Mouse (Mus musculus): ENCODE data around the gene Ccdc142. TPM values are rescaled to one million over a fixed set of nuclear protein-coding genes. Genes with fewer than 3 reads are reported as not detected.

Ccdc142 gene
- polyA plus RNA-seq, 2 experiments: 3.0 to 5.2 TPM

DNA sequence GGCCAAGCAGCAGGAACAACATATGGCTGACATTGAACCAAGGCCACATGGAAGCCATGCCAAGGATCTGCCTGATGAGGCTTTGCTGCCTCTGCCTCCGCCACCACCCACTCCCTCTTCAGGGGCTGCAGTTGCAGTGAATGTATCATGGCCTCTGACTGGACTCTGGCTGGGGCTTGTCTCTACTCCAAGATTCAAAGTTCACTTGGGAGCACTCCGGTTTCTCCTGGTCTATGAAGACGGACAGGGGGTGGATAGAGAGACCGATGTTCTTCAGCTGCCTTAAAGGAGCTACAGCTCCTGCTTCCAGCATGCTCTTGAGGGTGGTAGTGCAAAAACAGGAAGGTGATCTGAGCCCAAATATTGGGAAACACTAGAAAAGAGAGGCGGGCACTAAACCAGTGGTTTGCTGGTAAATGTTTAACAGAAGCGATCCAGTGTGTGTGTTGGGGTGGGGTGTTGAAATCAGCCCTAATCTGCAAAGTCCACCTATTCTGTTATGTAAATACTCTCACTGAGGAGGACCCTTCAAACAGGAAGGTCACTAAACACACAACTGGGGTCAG, 30.2 kb downstream of the Ccdc142 start:
- H3K4me2 ChIP-seq (replicated peaks; ENCODE audit: low read depth, low read length, severe bottlenecking): no peak overlapping the region
- WGBS: 70% methylated on average over 6 of the region's 6 CpGs
- H3K27me3 ChIP-seq (ENCODE audit: control insufficient read depth, insufficient read depth, low read length): no peaks in the 10 kb centered on the region
- ATAC-seq (ENCODE audit: low FRiP score, low read depth) (no peak), DNase-seq (ENCODE audit: low spot score) (no peak)
- no peaks in the 10 kb centered on the region for H3K9me3 ChIP-seq (ENCODE audit: control insufficient read depth, low read length)
- no peak overlapping the region for H3K4me3 ChIP-seq (replicated peaks; ENCODE audit: low read length)
- no peak overlapping the region for H3K9ac ChIP-seq (ENCODE audit: low read depth, low read length, severe bottlenecking)
- H3K27ac ChIP-seq (replicated peaks; ENCODE audit: low read depth, low read length): no peak overlapping the region
- H3K36me3 ChIP-seq (ENCODE audit: control insufficient read depth, insufficient read depth, low read length): no peaks in the 10 kb centered on the region
- peaks cover 11% of the 10 kb centered on the region for H3K4me1 ChIP-seq (ENCODE audit: control insufficient read depth, insufficient read depth, low read length)
- no peak for TF ChIP-seq POLR2A (IDR thresholded peaks at IDR 0.05; ENCODE audit: borderline replicate concordance, extremely low read depth, insufficient read depth, insufficient read length)

DNA sequence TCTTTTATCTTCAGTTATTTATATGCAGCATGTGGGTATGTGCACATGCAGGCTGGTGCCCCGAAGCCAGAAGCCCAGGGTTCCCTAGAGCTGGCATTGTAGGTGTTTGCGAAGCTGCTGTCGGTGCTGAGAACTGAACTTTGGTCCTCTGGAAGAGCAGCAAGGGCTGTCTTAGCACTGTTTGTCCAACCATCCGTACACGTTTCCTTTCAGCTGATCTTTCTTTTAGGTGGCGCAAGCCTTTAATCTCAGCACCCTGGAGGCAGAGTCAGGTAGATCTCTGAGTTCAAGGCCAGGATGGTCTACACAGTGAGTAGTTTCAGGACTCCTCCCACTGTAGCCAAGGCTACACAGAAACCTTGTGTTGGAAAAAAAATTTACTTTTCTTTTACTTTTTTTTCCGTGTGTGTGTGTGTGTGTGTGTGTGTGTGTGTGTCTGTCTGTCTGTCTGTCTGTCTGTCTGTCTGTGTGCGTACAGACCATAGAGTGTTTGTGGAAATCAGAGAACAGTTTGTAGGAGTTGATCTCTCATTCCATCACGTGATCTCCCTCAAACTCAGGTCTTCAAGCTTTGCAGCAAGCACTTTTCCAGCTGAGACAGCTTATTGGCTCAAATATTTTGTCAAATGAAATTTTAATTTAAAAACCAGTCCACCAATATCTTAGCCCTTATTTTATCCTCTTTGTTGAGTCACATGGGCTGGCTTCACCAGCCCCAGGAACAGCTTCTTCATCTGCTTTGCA, 30.9 kb downstream of the Ccdc142 start:
- Histone ChIP-seq H3K9ac (ENCODE audit: low read depth, low read length, severe bottlenecking) (no peak overlapping the region), H3K27me3 (ENCODE audit: control insufficient read depth, insufficient read depth, low read length) (no peaks in the 10 kb centered on the region), H3K9me3 (ENCODE audit: control insufficient read depth, low read length) (no peaks in the 10 kb centered on the region), H3K27ac (replicated peaks; ENCODE audit: low read depth, low read length) (no peak overlapping the region), H3K36me3 (ENCODE audit: control insufficient read depth, insufficient read depth, low read length) (no peaks in the 10 kb centered on the region), H3K4me3 (replicated peaks; ENCODE audit: low read length) (no peak overlapping the region), H3K4me2 (replicated peaks; ENCODE audit: low read depth, low read length, severe bottlenecking) (no peak overlapping the region), H3K4me1 (ENCODE audit: control insufficient read depth, insufficient read depth, low read length) (peaks cover 12% of the 10 kb centered on the region)
- ATAC-seq (ENCODE audit: low FRiP score, low read depth): no peak
- TF ChIP-seq POLR2A (IDR thresholded peaks at IDR 0.05; ENCODE audit: borderline replicate concordance, extremely low read depth, insufficient read depth, insufficient read length): no peak
- no peak for DNase-seq (ENCODE audit: low spot score)
- 89% methylated on average over 9 of the region's 9 CpGs for WGBS

DNA sequence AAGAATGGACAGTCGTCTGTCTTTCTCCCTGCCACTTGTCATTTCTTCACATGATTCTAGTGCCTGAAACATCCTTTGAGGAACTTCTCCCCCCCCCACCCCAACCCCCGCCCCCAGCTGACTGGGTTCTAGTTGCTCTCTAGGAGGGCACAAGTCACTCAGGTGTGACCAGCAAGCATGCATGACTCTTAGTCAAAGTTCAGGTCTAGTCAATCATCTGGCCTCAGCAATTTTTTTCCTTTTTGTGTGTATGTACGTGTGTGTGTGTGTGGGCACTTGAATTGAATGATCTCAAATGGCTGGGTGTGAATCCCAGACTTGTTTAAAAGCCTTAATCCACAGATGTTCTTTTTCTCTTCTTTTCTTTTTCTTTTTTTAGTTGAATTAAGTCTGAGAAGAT, 32.8 kb downstream of the Ccdc142 start:
- DNase-seq (ENCODE audit: low spot score): no peak
- ATAC-seq (ENCODE audit: low FRiP score, low read depth): no peak

DNA sequence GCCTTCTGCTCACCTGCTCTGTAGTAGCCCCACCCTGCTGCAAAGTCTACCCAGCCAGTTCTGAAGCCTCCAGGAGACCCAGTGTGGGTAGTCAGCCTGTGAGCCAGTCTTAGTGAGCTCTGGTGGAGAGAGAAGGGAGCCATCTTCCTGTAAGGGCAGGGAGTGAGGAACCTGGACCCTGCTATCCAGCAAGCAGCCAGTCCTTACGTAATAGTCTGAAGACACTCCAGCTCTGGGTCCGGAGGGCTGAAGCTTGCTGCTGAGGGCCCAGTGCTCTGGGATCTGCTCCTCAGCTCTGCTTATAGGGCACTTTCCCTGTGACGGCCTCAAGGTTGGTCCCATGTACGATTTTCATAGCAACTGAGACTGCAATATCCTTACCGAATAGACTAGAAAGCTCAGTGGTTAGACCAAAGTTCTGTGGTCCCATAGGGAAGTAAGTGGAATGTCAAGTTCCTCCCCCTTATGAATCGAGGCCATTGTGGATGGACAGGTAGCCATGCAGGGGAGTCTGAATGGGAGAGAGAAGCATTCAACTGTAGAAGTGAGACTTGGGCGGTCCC, 33.6 kb downstream of the Ccdc142 start, which contains the start of gene Rtkn:
Rtkn (plus strand) TSS at position 513 of the 563 bp plus-strand sequence.
- 58% methylated on average over 7 of the region's 7 CpGs for WGBS
- DNase-seq (ENCODE audit: low spot score) (no peak), ATAC-seq (ENCODE audit: low FRiP score, low read depth) (no peak)
- Histone ChIP-seq H3K4me2 (replicated peaks; ENCODE audit: low read depth, low read length, severe bottlenecking) (peak within 1 kb of the TSS; percentile 90), H3K27ac (replicated peaks; ENCODE audit: low read depth, low read length) (peak within 1 kb of the TSS; percentile 100), H3K4me3 (replicated peaks; ENCODE audit: low read length) (peak within 1 kb of the TSS; percentile 61), H3K36me3 (ENCODE audit: control insufficient read depth, insufficient read depth, low read length) (peaks cover 2% of the 10 kb centered on the region), H3K9ac (ENCODE audit: low read depth, low read length, severe bottlenecking) (peak within 1 kb of the TSS; percentile 90), H3K4me1 (ENCODE audit: control insufficient read depth, insufficient read depth, low read length) (peaks cover 35% of the 10 kb centered on the region), H3K27me3 (ENCODE audit: control insufficient read depth, insufficient read depth, low read length) (no peaks in the 10 kb centered on the region), H3K9me3 (ENCODE audit: control insufficient read depth, low read length) (no peaks in the 10 kb centered on the region)
- no peak for TF ChIP-seq POLR2A (IDR thresholded peaks at IDR 0.05; ENCODE audit: borderline replicate concordance, extremely low read depth, insufficient read depth, insufficient read length)

More for the DNA sequence above, 32.8 kb downstream of the Ccdc142 start:
- no peaks in the 10 kb centered on the region; the same call in 1 of the 2 replicates for H3K36me3 ChIP-seq (ENCODE audit: control insufficient read depth, insufficient read depth, low read length)
- no peak overlapping the region for H3K4me3 ChIP-seq (replicated peaks; ENCODE audit: low read length)
- 77% methylated on average over 3 of the region's 3 CpGs for WGBS
- no peak overlapping the region for H3K9ac ChIP-seq (ENCODE audit: low read depth, low read length, severe bottlenecking)
- TF ChIP-seq POLR2A (IDR thresholded peaks at IDR 0.05; ENCODE audit: borderline replicate concordance, extremely low read depth, insufficient read depth, insufficient read length): no peak
- H3K4me2 ChIP-seq (replicated peaks; ENCODE audit: low read depth, low read length, severe bottlenecking): no peak overlapping the region
- no peak overlapping the region for H3K27ac ChIP-seq (replicated peaks; ENCODE audit: low read depth, low read length)
- no peaks in the 10 kb centered on the region for H3K27me3 ChIP-seq (ENCODE audit: control insufficient read depth, insufficient read depth, low read length)
- no peaks in the 10 kb centered on the region for H3K9me3 ChIP-seq (ENCODE audit: control insufficient read depth, low read length)
- peaks cover 27% of the 10 kb centered on the region for H3K4me1 ChIP-seq (ENCODE audit: control insufficient read depth, insufficient read depth, low read length)

DNA sequence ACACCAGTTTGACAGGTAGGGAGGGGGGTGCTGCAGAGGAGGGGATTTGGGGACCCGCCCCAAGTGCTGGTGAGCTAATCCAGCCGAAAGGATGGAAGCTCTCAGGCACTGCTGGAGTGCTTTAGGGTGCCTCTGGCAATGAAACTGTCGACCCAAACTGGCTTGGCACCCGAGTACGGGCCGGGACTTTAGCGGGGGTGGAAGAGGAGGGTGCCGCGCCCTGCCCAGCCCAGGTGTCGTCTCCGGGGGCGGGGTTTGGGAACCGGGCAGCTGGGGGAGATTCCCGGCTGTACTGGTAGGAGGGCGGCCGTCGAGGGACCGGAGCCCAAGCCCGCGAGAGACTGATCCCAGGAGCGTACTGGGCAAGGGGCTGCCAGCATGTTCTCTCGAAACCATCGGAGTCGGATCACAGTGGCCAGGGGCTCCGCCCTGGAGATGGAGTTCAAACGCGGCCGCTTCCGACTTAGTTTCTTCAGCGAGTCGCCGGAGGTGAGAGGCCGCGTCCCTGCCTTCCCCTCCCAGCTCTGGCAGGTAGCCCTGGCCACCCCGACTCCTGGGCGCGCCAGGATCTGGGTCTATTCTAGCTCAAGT, 34.3 kb downstream of the Ccdc142 start:
- DNase-seq (ENCODE audit: low spot score) (peak; percentile 44), ATAC-seq (ENCODE audit: low FRiP score, low read depth) (no peak)
- peaks cover 35% of the 10 kb centered on the region for H3K4me1 ChIP-seq (ENCODE audit: control insufficient read depth, insufficient read depth, low read length)
- H3K9me3 ChIP-seq (ENCODE audit: control insufficient read depth, low read length): no peaks in the 10 kb centered on the region
- H3K4me2 ChIP-seq (replicated peaks; ENCODE audit: low read depth, low read length, severe bottlenecking): peak overlapping the region; percentile 90
- 0 out of 2 replicates have a peak, but pooled peaks have one; percentile 28 for TF ChIP-seq POLR2A (IDR thresholded peaks at IDR 0.05; ENCODE audit: borderline replicate concordance, extremely low read depth, insufficient read depth, insufficient read length)
- peaks cover 3% of the 10 kb centered on the region for H3K36me3 ChIP-seq (ENCODE audit: control insufficient read depth, insufficient read depth, low read length)
- H3K27me3 ChIP-seq (ENCODE audit: control insufficient read depth, insufficient read depth, low read length): no peaks in the 10 kb centered on the region
- peak overlapping the region; percentile 90 for H3K9ac ChIP-seq (ENCODE audit: low read depth, low read length, severe bottlenecking)
- peak overlapping the region; percentile 61 for H3K4me3 ChIP-seq (replicated peaks; ENCODE audit: low read length)
- 5% methylated on average over 37 of the region's 37 CpGs for WGBS
- peak overlapping the region; percentile 100 for H3K27ac ChIP-seq (replicated peaks; ENCODE audit: low read depth, low read length)
